Mouse (Mus musculus) neural tube, embryonic 12.5 days (tissue): Measurements from ENCODE around the gene Ttc1. TPM values are rescaled to one million over a fixed set of nuclear protein-coding genes. Genes with fewer than 3 reads are reported as not detected.

Source experiments
- ATAC-seq: fragments of 200-750 bp; cut with Nextera tagmentation; 2 replicates; pipeline ENCODE4 v1.8.0; 2017; ENCODE audit warnings: low read depth, mild to moderate bottlenecking, moderate TSS enrichment, moderate library complexity; ENCODE audit not compliant: low FRiP score
- H3K27ac ChIP-seq: fragments of 300-500 bp; sonication (generic); 2 replicates; pipeline ENCODE4 v1.5.1; 2016
- H3K27me3 ChIP-seq: fragments of 300-500 bp; sonication (generic); replicated peaks from 2 replicates; pipeline ENCODE4 v1.6.1; 2016; ENCODE audit warnings: mild to moderate bottlenecking
- H3K36me3 ChIP-seq: fragments of 300-500 bp; sonication (generic); 2 replicates; pipeline ENCODE4 v1.6.1; 2016; ENCODE audit warnings: mild to moderate bottlenecking
- H3K4me1 ChIP-seq: fragments of 300-500 bp; sonication (generic); 2 replicates; pipeline ENCODE4 v1.6.1; 2016
- H3K4me2 ChIP-seq: fragments of 300-500 bp; sonication (generic); replicated peaks from 2 replicates; pipeline ENCODE4 v1.6.1; 2016; ENCODE audit warnings: mild to moderate bottlenecking
- H3K4me3 ChIP-seq: fragments of 300-500 bp; sonication (generic); 2 replicates; pipeline ENCODE4 v1.5.1; 2016
- H3K9ac ChIP-seq: fragments of 300-500 bp; sonication (generic); 2 replicates; pipeline ENCODE4 v1.6.1; 2016; ENCODE audit warnings: mild to moderate bottlenecking
- H3K9me3 ChIP-seq: fragments of 300-500 bp; sonication (generic); 2 replicates; pipeline ENCODE4 v1.6.1; 2016; ENCODE audit warnings: mild to moderate bottlenecking
- WGBS: fragments of 180-500 bp; shearing (Covaris S2); methylation state at CpG from one replicate; pipeline ENCODE4 v1.1.7; 2016; 5-methylcytosine and 5-hydroxymethylcytosine counted together
- polyA plus RNA-seq: library from polyadenylated mRNA; unstranded; fragments of >200 nt; fragmentation: Nextera tagmentation; extraction: Ambion mirVana; gene quantifications from 2 replicates; pipeline ENCODE4 v1.2.1, GENCODE M21; 2016

Ttc1 gene
- polyA plus RNA-seq, 1 experiment from 2014 or later: 92.9 TPM

- WGBS: 82% methylated on average over 4 of the region's 4 CpGs
- H3K9me3 ChIP-seq: no peaks in the 10 kb centered on the region
Observed at GRCm38 (mm10) chr11:43696623-43697022, 51.2 kb downstream of the Ttc1 start.

GRCm38 (mm10) chr11:43688850-43689249, 59.0 kb downstream of the Ttc1 start:
- 86% methylated on average over 1 of the region's 1 CpGs for whole genome bisulfite sequencing
- 0 out of 2 replicates have a peak, but pooled peaks cover 3% of the 10 kb centered on the region for H3K4me1 ChIP-seq
- no peak overlapping the region for H3K9ac ChIP-seq
- no peak overlapping the region for H3K4me2 ChIP-seq
- no peaks in the 10 kb centered on the region for H3K27me3 ChIP-seq
- no peak overlapping the region for H3K4me3 ChIP-seq
- no peak overlapping the region for H3K27ac ChIP-seq
- H3K9me3 ChIP-seq: no peaks in the 10 kb centered on the region
- H3K36me3 ChIP-seq: peaks cover 37% of the 10 kb centered on the region
- no peak for ATAC-seq

More at GRCm38 (mm10) chr11:43696623-43697022, 51.2 kb downstream of the Ttc1 start:
- Histone ChIP-seq H3K9ac (no peak overlapping the region), H3K27ac (no peak overlapping the region), H3K27me3 (no peaks in the 10 kb centered on the region), H3K4me2 (no peak overlapping the region), H3K4me3 (no peak overlapping the region), H3K4me1 (no peaks in the 10 kb centered on the region), H3K36me3 (peaks cover 48% of the 10 kb centered on the region)
- ATAC-seq: no peak

GRCm38 (mm10) chr11:43682415-43683217, 65.2 kb downstream of the Ttc1 start:
- peak overlapping the region; percentile 99 for H3K9ac ChIP-seq
- H3K4me3 ChIP-seq: peak overlapping the region; percentile 91
- no peaks in the 10 kb centered on the region for H3K27me3 ChIP-seq
- H3K4me2 ChIP-seq: peak overlapping the region; percentile 85
- H3K9me3 ChIP-seq: no peaks in the 10 kb centered on the region
- peaks cover 17% of the 10 kb centered on the region for H3K4me1 ChIP-seq
- H3K36me3 ChIP-seq: peaks cover 11% of the 10 kb centered on the region
- under 1% methylated on average over 71 of the region's 72 CpGs for WGBS
- peak; percentile 41 for ATAC-seq
- peak overlapping the region; percentile 89 for H3K27ac ChIP-seq

GRCm38 (mm10) chr11:43681472-43682414, 66.1 kb downstream of the Ttc1 start, which contains the start of gene Pwwp2a:
Gene Pwwp2a, plus strand, starts transcription at chr11:43681998.
- Histone ChIP-seq H3K27ac (peak within 1 kb of the TSS; percentile 89), H3K36me3 (0 out of 2 replicates have a peak, but pooled peaks cover 5% of the 10 kb centered on the region), H3K4me1 (peaks cover 17% of the 10 kb centered on the region), H3K9ac (peak within 1 kb of the TSS; percentile 99), H3K9me3 (no peaks in the 10 kb centered on the region), H3K4me2 (peak within 1 kb of the TSS; percentile 85), H3K4me3 (peak within 1 kb of the TSS; percentile 91), H3K27me3 (no peaks in the 10 kb centered on the region)
- peak; percentile 99 for ATAC-seq
- WGBS: under 1% methylated on average over 79 of the region's 87 CpGs

Other genes with a start within 250 kb of the Ttc1 start
- 36.3 and 38.7 TPM in 2 replicates for gene Ccnjl, start 219.2 kb downstream of the Ttc1 start, polyA plus RNA-seq
- 8.3 and 10.1 TPM in 2 replicates for gene 4933415A04Rik, start 161.0 kb downstream of the Ttc1 start, polyA plus RNA-seq
- not detected in 2 replicates for gene Fabp6, start 146.5 kb downstream of the Ttc1 start, polyA plus RNA-seq
- gene Pwwp2a, start 66.0 kb downstream of the Ttc1 start, polyA plus RNA-seq: 52.4 and 53.4 TPM in 2 replicates
- gene Adra1b, start 153.2 kb upstream of the Ttc1 start, polyA plus RNA-seq: 0.86 and 1.1 TPM in 2 replicates